Mouse (Mus musculus): ENCODE data around the gene Trabd. TPM values are rescaled to one million over a fixed set of nuclear protein-coding genes. Genes with fewer than 3 reads are reported as not detected.
A peak's percentile ranks its signal among the peaks of the same experiment; 100 is the strongest.

Gene Trabd
- total RNA-seq, 2 experiments from 2014 or later = 29.5 to 29.7 TPM

GRCm38 (mm10) chr15:89075478-89076147 is 689 bp downstream of the Trabd start:
- peak; percentile 83 to 87 for DNase-seq
- intact Hi-C loops (cut with DNase I) = loop anchor here (5.0 kb wide), 2 partner anchors 47 to 248 kb away; partner anchors contain the start of gene Tubgcp6

GRCm38 (mm10) chr15:89076156-89076731 is 1.3 kb downstream of the Trabd start:
- intact Hi-C loops (cut with DNase I) = loop anchor here (5.0 kb wide), 2 partner anchors 46 to 249 kb away; partner anchors contain the start of gene Tubgcp6
- DNase-seq = peak; percentile 40 to 62

GRCm38 (mm10) chr15:89078208-89078836 is 3.4 kb downstream of the Trabd start:
- no peak for DNase-seq
- intact Hi-C loops (cut with DNase I) = loop anchor here (5.0 kb wide), 2 partner anchors 44 to 251 kb away; partner anchors contain the start of gene Tubgcp6

- DNase-seq = no peak
- intact Hi-C loops (cut with DNase I) = no loop called here
Observed at GRCm38 (mm10) chr15:89083906-89084305, 9.0 kb downstream of the Trabd start.

GRCm38 (mm10) chr15:89084826-89085225 is 9.9 kb downstream of the Trabd start:
- intact Hi-C loops (cut with DNase I) = loop anchor here (5.0 kb wide), 1 partner anchor 127 kb away; the partner anchor contains the start of gene Ppp6r2
- DNase-seq = no peak

- peak; percentile 87 to 91 for DNase-seq
- intact Hi-C loops (cut with DNase I) = loop anchor here (5.0 kb wide), 1 partner anchor 124 kb away; the partner anchor contains the start of gene Ppp6r2
Observed at GRCm38 (mm10) chr15:89088607-89089247, 13.8 kb downstream of the Trabd start, which contains the start of gene Selenoo. Selenoo (plus strand) TSS chr15:89089084.

GRCm38 (mm10) chr15:89089248-89090051 is 14.5 kb downstream of the Trabd start:
- intact Hi-C loops (cut with DNase I) = loop anchor here (5.0 kb wide), 1 partner anchor 123 kb away; the partner anchor contains the start of gene Ppp6r2

GRCm38 (mm10) chr15:89090662-89091061 is 15.7 kb downstream of the Trabd start:
- intact Hi-C loops (cut with DNase I) = no loop called here
- DNase-seq = no peak

More at GRCm38 (mm10) chr15:89089248-89090051, 14.5 kb downstream of the Trabd start:
- DNase-seq = no peak

GRCm38 (mm10) chr15:89092181-89092580 is 17.3 kb downstream of the Trabd start:
- no peak for DNase-seq
- intact Hi-C loops (cut with DNase I) = no loop called here

- intact Hi-C loops (cut with DNase I) = no loop called here
- no peak for DNase-seq
Observed at GRCm38 (mm10) chr15:89097450-89097849, 22.5 kb downstream of the Trabd start.

- DNase-seq = no peak
- intact Hi-C loops (cut with DNase I) = no loop called here
Observed at GRCm38 (mm10) chr15:89098616-89099015, 23.7 kb downstream of the Trabd start.

- no peak for DNase-seq
Observed at GRCm38 (mm10) chr15:89100823-89101222, 25.9 kb downstream of the Trabd start.

GRCm38 (mm10) chr15:89102646-89103045 is 27.7 kb downstream of the Trabd start:
- intact Hi-C loops (cut with DNase I) = no loop called here
- DNase-seq = no peak

More at GRCm38 (mm10) chr15:89100823-89101222, 25.9 kb downstream of the Trabd start:
- intact Hi-C loops (cut with DNase I) = no loop called here

- intact Hi-C loops (cut with DNase I) = no loop called here
Observed at GRCm38 (mm10) chr15:89103921-89104320, 29.0 kb downstream of the Trabd start.

GRCm38 (mm10) chr15:89104425-89104824 is 29.5 kb downstream of the Trabd start:
- intact Hi-C loops (cut with DNase I) = no loop called here
- no peak for DNase-seq

More at GRCm38 (mm10) chr15:89103921-89104320, 29.0 kb downstream of the Trabd start:
- no peak for DNase-seq

GRCm38 (mm10) chr15:89106073-89106472 is 31.1 kb downstream of the Trabd start:
- DNase-seq = no peak
- intact Hi-C loops (cut with DNase I) = no loop called here

- intact Hi-C loops (cut with DNase I) = no loop called here
- no peak for DNase-seq
Observed at GRCm38 (mm10) chr15:89106976-89107375, 32.1 kb downstream of the Trabd start.

GRCm38 (mm10) chr15:89110147-89110546 is 35.2 kb downstream of the Trabd start:
- no peak for DNase-seq

GRCm38 (mm10) chr15:89118007-89118406 is 43.1 kb downstream of the Trabd start:
- DNase-seq = no peak
- intact Hi-C loops (cut with DNase I) = no loop called here

More at GRCm38 (mm10) chr15:89110147-89110546, 35.2 kb downstream of the Trabd start:
- intact Hi-C loops (cut with DNase I) = no loop called here
